Mouse (Mus musculus) heart, adult 10 weeks (tissue): Measurements from ENCODE around the gene C3. TPM values are rescaled to one million over a fixed set of nuclear protein-coding genes. Genes with fewer than 3 reads are reported as not detected.

Source experiments
- polyA plus RNA-seq: library from polyadenylated mRNA; stranded (reverse); fragments of 350-450 nt; fragmentation: Illumina TruSeq; extraction: RNeasy Lipid Tissue Mini Kit (QIAGEN cat#74804); gene quantifications from one replicate; pipeline ENCODE4 v1.2.3, GENCODE M21; 2014; ENCODE audit warnings: low read depth, low replicate concordance

C3 gene
- 132 TPM for polyA plus RNA-seq

GRCm38 (mm10) chr17:57228014-57228413, at the start of gene C3:
TSS of gene C3 (minus strand) at chr17:57228136.

GRCm38 (mm10) chr17:57249186-57250181, 21.5 kb upstream of the C3 start, which contains the start of gene Trip10:
TSS of gene Trip10 (plus strand) at chr17:57249455.

DNA sequence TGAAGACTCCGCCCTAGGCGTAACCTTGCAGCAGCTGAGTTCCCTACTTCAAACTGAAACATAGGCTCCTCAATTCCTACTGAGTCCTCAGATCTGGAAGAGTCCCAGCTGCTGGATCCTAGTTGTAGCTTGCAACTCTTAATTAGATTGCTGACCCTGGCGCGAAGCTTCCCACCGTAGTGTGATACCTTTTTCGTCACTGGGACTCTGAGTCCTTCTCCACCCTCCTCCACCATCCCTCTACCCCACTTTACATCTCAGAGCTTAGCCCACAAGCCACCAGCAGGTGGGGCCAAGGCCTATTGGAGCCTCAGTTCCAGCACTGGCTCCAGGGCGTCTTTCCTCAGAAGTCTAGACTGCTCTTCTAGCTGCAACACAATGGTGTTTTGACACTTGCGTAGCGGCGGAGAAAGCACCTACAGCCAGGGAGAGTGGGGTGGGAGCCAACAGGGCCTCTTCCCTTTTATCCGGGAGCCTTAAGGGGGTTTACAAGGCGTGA, 20.3 kb upstream of the C3 start, which contains the start of gene Gpr108:
Gpr108 (minus strand) TSS at position 246 of the 499 bp plus-strand sequence.

GRCm38 (mm10) chr17:57194041-57194507, 33.9 kb downstream of the C3 start, which contains the start of gene Tnfsf14:
TSS of gene Tnfsf14 (minus strand) at chr17:57194177.

Other genes with a start within 250 kb of the C3 start
- gene Acer1, start 246.0 kb downstream of the C3 start, polyA plus RNA-seq: not detected
- 107 TPM for gene Clpp, start 237.8 kb downstream of the C3 start, polyA plus RNA-seq
- gene Alkbh7, start 230.8 kb downstream of the C3 start, polyA plus RNA-seq: 73.4 TPM
- not detected for gene Pspn, start 228.1 kb downstream of the C3 start, polyA plus RNA-seq
- gene Gtf2f1, start 216.8 kb downstream of the C3 start, polyA plus RNA-seq: 29.0 TPM
- not detected for gene Gm17949, start 216.7 kb downstream of the C3 start, polyA plus RNA-seq
- gene Khsrp, start 196.6 kb downstream of the C3 start, polyA plus RNA-seq: 25.9 TPM
- gene Slc25a41, start 186.5 kb downstream of the C3 start, polyA plus RNA-seq: not detected
- not detected for gene Crb3, start 169.0 kb downstream of the C3 start, polyA plus RNA-seq
- gene Slc25a23, start 168.3 kb downstream of the C3 start, polyA plus RNA-seq: 64.1 TPM
- 1.5 TPM for gene Dennd1c, start 149.6 kb downstream of the C3 start, polyA plus RNA-seq
- 3.6 TPM for gene Tubb4a, start 140.4 kb downstream of the C3 start, polyA plus RNA-seq
- gene Tnfsf9, start 122.8 kb downstream of the C3 start, polyA plus RNA-seq: 1.9 TPM
- gene Cd70, start 78.4 kb downstream of the C3 start, polyA plus RNA-seq: not detected
- not detected for gene Tnfsf14, start 34.0 kb downstream of the C3 start, polyA plus RNA-seq
- 36.3 TPM for gene Gpr108, start 20.3 kb upstream of the C3 start, polyA plus RNA-seq
- gene Trip10, start 21.3 kb upstream of the C3 start, polyA plus RNA-seq: 123 TPM
- gene Vav1, start 51.0 kb upstream of the C3 start, polyA plus RNA-seq: 0.76 TPM
- gene Adgre1, start 130.6 kb upstream of the C3 start, polyA plus RNA-seq: 6.7 TPM